Mouse (Mus musculus) induced T-regulatory cell, adult 2 months (primary cell): ENCODE measurements at regions not wholly inside any gene's neighbourhood (a gene's known extent, or its start where the extent isn't known, plus 50 kb on each side); places are given as distances from the start of the nearest gene placed in this dataset.

Experiments used
- DNase-seq: peaks from one replicate; pipeline ENCODE4 v3.0.0-alpha.2; 2012; ENCODE audit warnings: low read depth

- peak; percentile 25 for DNase-seq
These were observed 54.9 kb upstream of the Chst1 start for GRCm38 (mm10) chr2:92544364-92545151.

- no peak for DNase-seq
These were observed 58.7 kb upstream of the Chst1 start for GRCm38 (mm10) chr2:92540841-92541240.

GRCm38 (mm10) chr2:92531996-92532395 lies 67.5 kb upstream of the Chst1 start:
- no peak for DNase-seq

- no peak for DNase-seq
These were observed 68.8 kb upstream of the Chst1 start for GRCm38 (mm10) chr2:92530677-92531076.

GRCm38 (mm10) chr2:92529670-92530322 lies 69.5 kb upstream of the Slc35c1 start:
- no peak for DNase-seq

- DNase-seq: no peak
These were observed 68.8 kb upstream of the Slc35c1 start for GRCm38 (mm10) chr2:92529071-92529641.

GRCm38 (mm10) chr2:92528119-92528830 lies 67.9 kb upstream of the Slc35c1 start:
- DNase-seq: no peak

GRCm38 (mm10) chr2:92526676-92527395 lies 66.5 kb upstream of the Slc35c1 start:
- no peak for DNase-seq

GRCm38 (mm10) chr2:92525628-92526027 lies 65.3 kb upstream of the Slc35c1 start:
- DNase-seq: no peak

GRCm38 (mm10) chr2:92525062-92525623 lies 64.8 kb upstream of the Slc35c1 start:
- DNase-seq: no peak

GRCm38 (mm10) chr2:92524346-92524905 lies 64.1 kb upstream of the Slc35c1 start:
- no peak for DNase-seq

GRCm38 (mm10) chr2:92523321-92523895 lies 63.1 kb upstream of the Slc35c1 start:
- DNase-seq: no peak

GRCm38 (mm10) chr2:92521527-92521926 lies 61.2 kb upstream of the Slc35c1 start:
- no peak for DNase-seq

GRCm38 (mm10) chr2:92519396-92519795 lies 59.1 kb upstream of the Slc35c1 start:
- no peak for DNase-seq

GRCm38 (mm10) chr2:92518891-92519290 lies 58.6 kb upstream of the Slc35c1 start:
- no peak for DNase-seq

GRCm38 (mm10) chr2:92514961-92515360 lies 54.6 kb upstream of the Slc35c1 start:
- DNase-seq: no peak

- no peak for DNase-seq
These were observed 51.7 kb upstream of the Slc35c1 start for GRCm38 (mm10) chr2:92511771-92512744.
